Mouse (Mus musculus): ENCODE data around the gene Iqcf1.

Gene Iqcf1

DNA sequence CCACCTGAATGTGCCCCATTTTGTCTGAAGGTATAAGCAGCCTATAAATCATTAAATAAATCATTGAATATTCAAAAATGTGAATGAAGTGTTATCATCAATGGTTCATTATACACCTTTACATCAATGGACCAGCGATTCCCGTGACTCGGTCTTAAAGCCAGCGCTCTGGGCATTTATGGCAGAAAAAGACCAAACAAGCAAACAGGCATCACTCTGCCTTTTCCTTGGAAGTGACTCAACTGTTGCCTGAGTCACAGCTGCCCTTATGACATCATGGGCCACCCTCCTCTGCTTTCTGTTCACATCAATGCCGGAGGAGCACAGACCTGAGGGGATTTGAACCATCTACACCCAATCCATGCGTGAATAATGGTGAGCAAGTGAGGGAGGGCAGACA is at the start of gene Iqcf1:
TSS of gene Iqcf1 (plus strand) at position 301 of the 400 bp plus-strand sequence.
- no peak for DNase-seq (ENCODE audit: low spot score)

DNA sequence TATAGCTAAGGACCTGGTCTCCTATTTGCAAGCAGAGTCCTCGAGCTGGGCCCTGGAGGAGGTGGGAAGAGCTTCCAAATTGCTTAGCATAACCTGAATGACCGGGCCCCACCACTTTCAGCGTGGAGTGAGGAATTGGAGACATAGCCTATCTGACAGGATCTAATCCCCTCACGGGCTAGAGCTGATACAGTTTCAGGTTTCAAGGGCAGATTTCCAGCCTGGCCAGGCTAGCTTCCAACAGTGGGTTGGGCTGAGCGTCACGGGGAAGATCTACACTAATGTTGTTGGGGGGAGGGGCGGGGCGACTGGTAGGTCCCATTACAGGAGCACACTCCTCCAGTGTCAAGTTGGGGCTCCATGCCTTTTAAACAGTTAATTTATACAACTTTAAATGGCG is 49.1 kb upstream of the Iqcf1 start:
- DNase-seq (ENCODE audit: low spot score), result no peak

- DNase-seq (ENCODE audit: low spot score), result no peak
These were observed 48.5 kb upstream of the Iqcf1 start for GRCm38 (mm10) chr9:106451298-106451697.

DNA sequence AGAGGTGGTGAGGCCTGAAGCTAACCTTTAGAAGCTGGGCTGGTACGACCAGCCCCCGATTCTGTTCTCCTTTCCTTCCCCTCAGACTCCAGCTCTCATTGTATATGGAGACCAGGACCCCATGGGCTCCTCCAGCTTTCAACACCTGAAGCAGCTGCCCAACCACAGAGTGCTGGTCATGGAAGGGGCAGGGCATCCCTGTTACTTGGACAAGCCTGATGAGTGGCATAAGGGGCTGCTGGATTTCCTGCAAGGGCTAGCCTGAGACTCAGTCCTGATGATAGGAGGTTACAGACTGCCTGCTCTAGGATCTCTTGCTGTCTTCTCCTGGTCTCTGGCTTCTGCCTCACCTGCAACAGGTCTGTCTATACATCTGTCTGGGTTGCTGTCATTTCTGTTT is 47.9 kb upstream of the Iqcf1 start:
- DNase-seq (ENCODE audit: low spot score), result no peak

GRCm38 (mm10) chr9:106452351-106452750 is 47.4 kb upstream of the Iqcf1 start:
- no peak for DNase-seq (ENCODE audit: low spot score)

- DNase-seq (ENCODE audit: low spot score), result no peak
These were observed 46.9 kb upstream of the Iqcf1 start for GRCm38 (mm10) chr9:106452821-106453220.

- no peak for DNase-seq (ENCODE audit: low spot score)
These were observed 46.3 kb upstream of the Iqcf1 start, which contains the start of gene Pcbp4 for GRCm38 (mm10) chr9:106453271-106454070. Pcbp4 (plus strand) TSS chr9:106453291.

GRCm38 (mm10) chr9:106454071-106454761 is 45.6 kb upstream of the Iqcf1 start:
- DNase-seq (ENCODE audit: low spot score), result no peak

DNA sequence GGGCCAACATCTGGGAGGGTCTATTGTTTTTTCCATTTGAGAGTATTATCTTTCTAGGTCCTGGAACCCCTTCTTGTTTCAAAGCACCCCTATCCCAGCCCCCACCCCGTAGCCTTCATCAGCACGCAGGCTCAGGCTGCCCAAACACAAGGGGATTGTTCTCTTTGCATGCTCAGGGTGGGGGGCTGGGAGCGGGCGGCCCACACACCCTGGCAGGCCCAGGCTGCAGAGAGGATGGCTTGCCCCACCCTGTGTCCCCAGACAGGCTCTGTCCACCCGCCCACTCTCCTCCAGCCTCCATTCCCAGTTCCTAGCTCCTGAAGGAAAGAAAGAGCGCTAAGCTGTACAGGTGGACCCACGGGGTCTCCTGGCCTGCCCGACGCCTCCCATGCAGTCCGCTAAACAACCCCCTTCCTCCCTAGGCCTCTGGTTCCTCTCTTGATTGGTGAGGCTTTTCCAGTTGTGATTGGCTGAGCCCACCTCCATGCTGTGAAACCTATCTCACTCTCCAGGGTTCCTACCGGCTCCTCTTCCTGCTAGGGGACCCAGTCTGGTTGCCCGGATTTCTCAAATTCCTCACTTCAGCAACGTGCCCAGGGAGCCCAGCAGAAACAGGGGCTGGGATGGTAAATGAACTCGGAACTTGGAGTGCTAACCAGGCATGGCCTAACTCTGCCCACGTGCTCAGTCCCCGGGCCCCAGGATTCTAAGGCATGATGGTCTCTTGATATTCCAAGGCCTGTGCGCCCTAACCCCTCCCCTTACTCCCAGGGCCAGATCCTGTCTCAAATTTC is 44.7 kb upstream of the Iqcf1 start:
- DNase-seq (ENCODE audit: low spot score), result no peak

DNA sequence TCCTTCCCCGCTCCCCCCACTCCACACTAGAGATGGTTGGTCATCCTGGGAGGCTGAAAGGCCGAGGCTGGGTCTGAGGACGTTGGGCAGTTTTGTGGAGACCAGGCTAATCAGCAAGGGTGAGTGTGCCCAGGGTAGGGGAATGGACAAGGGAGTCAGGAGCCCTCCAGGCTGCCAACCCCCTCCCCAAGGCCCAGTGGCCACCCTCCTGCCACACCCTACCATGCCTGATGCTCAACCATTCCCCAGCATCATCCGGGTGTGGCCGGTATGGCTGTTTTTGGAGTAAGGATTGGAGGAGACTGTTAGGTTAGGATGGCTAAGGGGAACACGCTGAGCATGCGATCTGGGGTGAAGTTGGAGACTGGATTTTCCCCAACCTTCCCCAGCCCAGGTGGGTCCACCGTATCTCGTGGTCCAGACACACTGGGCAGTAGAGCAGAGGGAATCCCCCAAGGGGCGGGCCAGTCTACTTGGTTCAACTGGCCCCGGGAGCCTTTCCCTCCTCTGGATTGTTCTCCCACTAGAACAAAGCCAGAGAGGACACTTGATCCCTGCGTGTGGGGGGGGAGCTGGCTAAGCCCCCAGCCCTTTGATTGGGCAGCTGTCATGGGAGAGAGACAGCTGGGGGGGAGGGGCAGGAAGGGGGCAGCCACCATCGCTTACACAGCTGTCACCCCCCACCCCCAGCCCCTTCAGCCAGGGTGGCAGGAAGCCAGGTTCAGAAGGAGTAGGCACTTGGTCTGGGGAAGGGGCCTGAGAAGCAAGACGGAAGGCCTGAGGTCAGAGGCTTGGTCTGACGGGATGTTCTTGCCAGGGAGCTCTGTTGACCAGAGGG is 43.2 kb upstream of the Iqcf1 start:
- no peak for DNase-seq (ENCODE audit: low spot score)

DNA sequence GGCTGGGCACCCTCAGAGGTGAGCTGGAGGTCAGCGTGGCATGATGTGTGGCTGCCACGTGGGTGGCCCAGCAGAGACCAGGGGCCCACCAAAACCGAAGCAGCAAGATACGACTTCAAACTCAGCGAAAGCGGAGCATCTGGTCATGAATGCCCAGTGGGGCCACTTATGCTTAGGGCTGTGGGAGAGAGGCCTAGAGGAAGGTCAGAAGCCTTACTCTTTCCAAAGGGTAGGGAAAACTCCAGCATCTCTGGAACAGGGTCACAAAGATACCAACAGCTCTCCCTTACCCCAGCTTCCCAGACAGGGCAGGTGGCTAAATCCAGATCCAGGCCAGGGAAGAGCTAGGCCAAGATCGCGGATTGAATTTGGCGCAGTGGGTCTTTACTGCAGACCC is 42.6 kb upstream of the Iqcf1 start:
- DNase-seq (ENCODE audit: low spot score), result no peak

- DNase-seq (ENCODE audit: low spot score), result no peak
These were observed 41.8 kb upstream of the Iqcf1 start for GRCm38 (mm10) chr9:106457920-106458319.

- DNase-seq (ENCODE audit: low spot score), result no peak
These were observed 39.8 kb upstream of the Iqcf1 start for GRCm38 (mm10) chr9:106459946-106460345.

DNA sequence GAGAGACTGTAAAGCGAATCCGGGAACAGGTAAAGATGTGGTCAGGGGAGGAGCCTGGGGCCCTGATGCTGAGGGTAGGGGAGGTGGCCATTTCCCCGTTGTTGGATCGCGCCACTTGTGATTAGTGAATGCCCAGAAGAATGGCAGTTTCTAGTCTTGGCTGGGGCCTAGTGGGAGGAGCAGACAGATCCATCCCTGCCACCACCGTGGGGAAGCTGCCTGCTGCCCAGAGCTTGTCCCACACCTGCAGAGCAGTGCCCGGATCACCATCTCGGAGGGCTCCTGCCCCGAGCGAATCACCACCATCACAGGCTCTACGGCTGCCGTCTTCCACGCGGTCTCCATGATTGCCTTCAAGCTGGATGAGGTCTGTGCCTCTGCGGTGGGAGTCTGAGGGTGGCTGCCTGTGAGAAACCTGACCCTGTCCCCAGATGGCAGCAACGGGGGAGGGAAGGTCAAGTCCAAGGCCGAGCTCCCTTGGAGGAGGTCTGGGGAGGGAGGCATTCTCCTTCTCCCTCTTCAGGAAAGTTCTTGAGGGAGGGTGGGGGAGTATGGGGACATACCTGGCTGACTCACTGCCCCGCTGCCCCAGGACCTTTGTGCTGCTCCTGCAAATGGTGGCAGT is 39.3 kb upstream of the Iqcf1 start:
- no peak for DNase-seq (ENCODE audit: low spot score)

- no peak for DNase-seq (ENCODE audit: low spot score)
These were observed 38.7 kb upstream of the Iqcf1 start for GRCm38 (mm10) chr9:106461026-106461415.

DNA sequence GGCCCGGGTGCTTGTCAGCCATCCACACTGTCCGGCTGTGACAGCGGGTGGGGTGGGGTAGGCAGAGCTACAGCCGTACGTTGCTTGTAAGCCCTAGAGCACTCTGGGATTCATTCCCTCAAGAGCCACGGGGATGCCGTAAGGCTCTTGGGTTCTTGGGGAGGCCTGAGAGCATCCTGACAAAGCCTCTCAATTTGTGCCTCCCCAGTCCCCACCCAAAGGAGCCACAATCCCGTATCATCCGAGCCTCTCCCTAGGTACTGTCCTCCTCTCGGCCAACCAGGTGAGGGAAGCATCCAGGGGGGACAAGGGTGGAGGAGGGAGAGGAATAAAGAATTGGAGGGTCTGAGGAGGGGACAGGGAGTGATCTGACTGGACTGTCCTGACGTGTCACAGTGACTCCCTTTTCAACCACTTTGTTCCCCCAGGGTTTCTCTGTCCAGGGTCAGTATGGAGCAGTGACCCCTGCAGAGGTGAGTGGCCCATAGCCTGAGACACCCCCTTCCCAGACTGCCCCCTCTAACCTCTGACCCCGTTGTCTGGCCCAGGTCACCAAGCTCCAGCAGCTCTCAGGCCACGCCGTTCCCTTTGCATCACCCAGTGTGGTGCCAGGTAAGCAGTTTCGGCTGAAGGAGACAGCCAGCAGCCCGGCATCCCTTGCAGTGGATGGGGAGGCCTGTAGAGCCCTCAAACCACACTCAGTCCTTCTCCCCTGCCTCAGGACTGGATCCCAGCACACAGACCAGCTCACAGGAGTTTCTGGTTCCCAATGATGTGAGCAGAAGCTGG is 37.9 kb upstream of the Iqcf1 start:
- DNase-seq (ENCODE audit: low spot score), result no peak

- no peak for DNase-seq (ENCODE audit: low spot score)
These were observed 37.4 kb upstream of the Iqcf1 start for GRCm38 (mm10) chr9:106462430-106462800.

DNA sequence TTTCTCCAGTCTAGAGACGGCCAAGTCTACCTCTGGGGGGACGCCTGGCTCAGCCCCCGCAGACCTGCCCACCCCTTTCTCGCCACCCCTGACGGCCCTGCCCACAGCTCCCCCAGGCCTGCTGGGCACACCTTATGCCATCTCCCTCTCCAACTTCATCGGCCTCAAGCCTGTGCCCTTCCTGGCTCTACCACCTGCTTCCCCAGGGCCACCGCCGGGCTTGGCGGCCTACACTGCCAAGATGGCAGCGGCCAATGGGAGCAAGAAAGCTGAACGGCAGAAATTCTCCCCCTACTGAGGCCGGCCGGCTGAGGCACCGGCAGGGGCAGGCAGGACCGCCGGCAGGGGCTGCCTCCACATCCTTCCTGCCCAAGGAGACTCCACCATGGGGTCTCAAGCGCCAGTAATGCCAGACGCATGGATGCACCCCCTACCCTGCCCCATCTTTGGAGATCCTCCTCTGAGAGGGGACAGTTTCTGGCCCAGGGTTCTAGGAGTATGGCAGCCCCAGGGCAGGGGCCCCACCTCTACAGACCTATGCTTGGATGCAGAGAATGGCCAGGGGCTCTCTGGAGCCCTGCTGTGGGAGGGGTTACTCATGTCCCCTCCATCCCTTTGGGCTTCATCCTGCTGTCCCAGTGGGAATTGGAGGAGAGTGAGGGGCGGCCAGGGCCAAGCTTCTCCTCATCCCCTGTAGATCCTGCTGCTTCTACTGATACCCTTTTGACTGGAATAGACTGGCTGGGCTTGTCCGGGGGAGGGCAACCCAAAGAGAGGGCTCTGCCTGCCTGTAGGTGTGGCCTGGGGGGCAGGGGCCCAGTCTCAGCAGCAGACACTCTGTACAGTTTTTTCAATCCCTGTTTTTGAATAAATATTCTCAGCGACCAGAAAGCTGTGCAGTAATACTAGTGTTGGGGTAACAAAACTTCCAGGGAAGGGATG is 36.4 kb upstream of the Iqcf1 start:
- DNase-seq (ENCODE audit: low spot score), result no peak

GRCm38 (mm10) chr9:106464751-106465541 is 34.8 kb upstream of the Iqcf1 start:
- no peak for DNase-seq (ENCODE audit: low spot score)

All from left cerebral cortex, adult 11 months (tissue).